Mouse (Mus musculus) spleen, adult 2 months (tissue): ENCODE data around the gene Smarcad1.

Experiments used
- CTCF ChIP-seq: fragments of 200-500 bp; IDR thresholded peaks from 2 replicates; pipeline ENCODE4 v1.5.1; 2011; ENCODE audit warnings: mild to moderate bottlenecking, inconsistent platforms; ENCODE audit not compliant: insufficient read depth, insufficient read length, insufficient replicate concordance; ENCODE audit errors: extremely low read depth
- POLR2A ChIP-seq: fragments of 200-500 bp; IDR thresholded peaks from 2 replicates; pipeline ENCODE4 v1.6.1; 2011; ENCODE audit warnings: low read depth, low read length, inconsistent platforms

- TF ChIP-seq POLR2A (no peak), CTCF (no peak)
These were observed 40.2 kb upstream of the Smarcad1 start for GRCm38 (mm10) chr6:65002196-65002595.
